Comparison of ENCODE assay signal across 11 mouse cellular contexts in genomic region chr4:139110858-139111257, GRCm38 (mm10). TPM values are rescaled to one million over a fixed set of nuclear protein-coding genes. Genes with fewer than 3 reads are reported as not detected.
A peak's percentile ranks its signal among the peaks of the same experiment; 100 is the strongest.
DNase-seq lines count a peak whose midpoint lies in the region; ATAC-seq lines count a peak whose summit lies in the region.
"Had no signal": no experiment of that assay in that cellular context is flagged by ENCODE, and none has a peak within 500 bp of the region (broad histone marks: within the 10 kb centered on the region; RNA-seq: fewer than 3 reads in every experiment).

No protein-coding gene starts in this region.

- H3K9ac ChIP-seq in hindbrain, embryonic 15.5 days, result no peak overlapping the region
- H3K9ac ChIP-seq in hindbrain, embryonic 12.5 days, result no peak overlapping the region
- 0 out of 2 replicates have a peak overlapping the region, but pooled peaks have one; percentile 5 for H3K9ac ChIP-seq in intestine, embryonic 15.5 days
- H3K9ac ChIP-seq in liver, embryonic 12.5 days, result no peak overlapping the region

- H3K36me3 ChIP-seq in hindbrain, embryonic 15.5 days, result no peaks in the 10 kb centered on the region
- no peaks in the 10 kb centered on the region for H3K36me3 ChIP-seq in hindbrain, embryonic 12.5 days
- H3K36me3 ChIP-seq in embryonic facial prominence, embryonic 10.5 days (replicated peaks), result 0 out of 2 replicates have a peak, but pooled peaks cover 6% of the 10 kb centered on the region
- no peaks in the 10 kb centered on the region for H3K36me3 ChIP-seq in intestine, embryonic 15.5 days
- H3K36me3 ChIP-seq in liver, embryonic 12.5 days, result peaks cover 11% of the 10 kb centered on the region

- 76% methylated on average over 3 of the region's 3 CpGs for WGBS in hindbrain, embryonic 15.5 days
- 73% methylated on average over 3 of the region's 3 CpGs for WGBS in hindbrain, embryonic 12.5 days
- WGBS in embryonic facial prominence, embryonic 10.5 days, result 75% methylated on average over 3 of the region's 3 CpGs
- WGBS in intestine, embryonic 15.5 days, result 50% methylated on average over 3 of the region's 3 CpGs
- WGBS in liver, embryonic 12.5 days (ENCODE audit: insufficient replicate concordance), result 26% methylated on average over 3 of the region's 3 CpGs

- H3K4me3 ChIP-seq in hindbrain, embryonic 15.5 days, result no peak overlapping the region
- no peak overlapping the region for H3K4me3 ChIP-seq in hindbrain, embryonic 12.5 days
- no peak overlapping the region for H3K4me3 ChIP-seq in embryonic facial prominence, embryonic 10.5 days
- H3K4me3 ChIP-seq in intestine, embryonic 15.5 days (replicated peaks), result no peak overlapping the region
- no peak overlapping the region for H3K4me3 ChIP-seq in liver, embryonic 12.5 days

- peak overlapping the region; percentile 45; the same call in 1 of the 2 replicates for H3K27ac ChIP-seq in hindbrain, embryonic 15.5 days (replicated peaks)
- H3K27ac ChIP-seq in hindbrain, embryonic 12.5 days, result no peak overlapping the region
- H3K27ac ChIP-seq in embryonic facial prominence, embryonic 10.5 days (replicated peaks), result peak overlapping the region; percentile 12; the same call in 1 of the 2 replicates
- peak overlapping the region; percentile 60 for H3K27ac ChIP-seq in intestine, embryonic 15.5 days
- peak overlapping the region; percentile 53 for H3K27ac ChIP-seq in liver, embryonic 12.5 days

- DNase-seq in embryonic facial prominence, embryonic 10.5 days (ENCODE audit: low spot score), result no peak
- DNase-seq in right cerebral cortex, postnatal 10 days (ENCODE audit: low spot score in 2 of 2), result no peak
- no peak for DNase-seq in urinary bladder, postnatal 14 days (ENCODE audit: low spot score)
- DNase-seq: heart, adult 11 months; right cerebral cortex, postnatal 25 days; thymus, postnatal 25 days had no signal

- no peak overlapping the region for H3K4me2 ChIP-seq in hindbrain, embryonic 15.5 days
- H3K4me2 ChIP-seq in hindbrain, embryonic 12.5 days (replicated peaks), result no peak overlapping the region
- peak overlapping the region; percentile 26; the same call in 1 of the 2 replicates for H3K4me2 ChIP-seq in intestine, embryonic 15.5 days (replicated peaks)
- peak overlapping the region; percentile 19; the same call in 1 of the 2 replicates for H3K4me2 ChIP-seq in liver, embryonic 12.5 days

- no peaks in the 10 kb centered on the region for H3K27me3 ChIP-seq in hindbrain, embryonic 15.5 days
- H3K27me3 ChIP-seq in hindbrain, embryonic 12.5 days, result no peaks in the 10 kb centered on the region
- no peaks in the 10 kb centered on the region for H3K27me3 ChIP-seq in embryonic facial prominence, embryonic 10.5 days (replicated peaks; ENCODE audit: low read depth, poor library complexity, severe bottlenecking)
- H3K27me3 ChIP-seq in intestine, embryonic 15.5 days (replicated peaks), result no peaks in the 10 kb centered on the region
- no peaks in the 10 kb centered on the region for H3K27me3 ChIP-seq in liver, embryonic 12.5 days (replicated peaks)

- ATAC-seq in hindbrain, embryonic 15.5 days (ENCODE audit: low FRiP score, low read depth), result no peak
- ATAC-seq in hindbrain, embryonic 12.5 days (ENCODE audit: low FRiP score), result no peak
- ATAC-seq in intestine, embryonic 15.5 days, result no peak
- no peak for ATAC-seq in liver, embryonic 12.5 days
- ATAC-seq in megakaryocyte, adult 5-6 weeks (ENCODE audit: poor library complexity, severe bottlenecking), result no peak

- peaks cover 9% of the 10 kb centered on the region for H3K4me1 ChIP-seq in hindbrain, embryonic 15.5 days (replicated peaks)
- peaks cover 14% of the 10 kb centered on the region for H3K4me1 ChIP-seq in hindbrain, embryonic 12.5 days
- peaks cover 47% of the 10 kb centered on the region for H3K4me1 ChIP-seq in embryonic facial prominence, embryonic 10.5 days
- H3K4me1 ChIP-seq in intestine, embryonic 15.5 days (replicated peaks), result peaks cover 34% of the 10 kb centered on the region
- peaks cover 58% of the 10 kb centered on the region for H3K4me1 ChIP-seq in liver, embryonic 12.5 days

- H3K9me3 ChIP-seq in hindbrain, embryonic 15.5 days, result no peaks in the 10 kb centered on the region
- no peaks in the 10 kb centered on the region for H3K9me3 ChIP-seq in hindbrain, embryonic 12.5 days (replicated peaks)
- H3K9me3 ChIP-seq in embryonic facial prominence, embryonic 10.5 days, result no peaks in the 10 kb centered on the region
- no peaks in the 10 kb centered on the region for H3K9me3 ChIP-seq in intestine, embryonic 15.5 days
- H3K9me3 ChIP-seq in liver, embryonic 12.5 days (replicated peaks), result no peaks in the 10 kb centered on the region

RNA-seq across cellular contexts. Expression of gene Nbl1, which starts 18.1 kb away (rescaled TPM):
- polyA plus RNA-seq in hindbrain, embryonic 15.5 days (2015; fragmentation: Nextera tagmentation; extraction: Ambion mirVana), result 53.9 and 55.2 TPM in 2 replicates
- 54.8 and 56.1 TPM in 2 replicates for polyA plus RNA-seq in hindbrain, embryonic 12.5 days (2016; fragmentation: Nextera tagmentation; extraction: Ambion mirVana)
- polyA plus RNA-seq in embryonic facial prominence, embryonic 10.5 days (2016; fragmentation: Nextera tagmentation; extraction: Ambion mirVana), result 51.7 and 80.8 TPM in 2 replicates
- polyA plus RNA-seq in intestine, embryonic 15.5 days (2015; fragmentation: Nextera tagmentation; extraction: Ambion mirVana), result 49.5 and 49.9 TPM in 2 replicates
- 2.1 and 2.5 TPM in 2 replicates for polyA plus RNA-seq in liver, embryonic 12.5 days (2016; fragmentation: Nextera tagmentation; extraction: Ambion mirVana)
- total RNA-seq in megakaryocyte, adult 5-6 weeks (2015), result not detected in 2 replicates
- 0.15 TPM in 1 of 2 replicates, not detected in the other for total RNA-seq in megakaryocyte, adult 5-6 weeks (2017)

RNA-seq across cellular contexts. Expression of gene Minos1, which starts 20.1 kb away (rescaled TPM):
- 351 and 416 TPM in 2 replicates for polyA plus RNA-seq in hindbrain, embryonic 15.5 days (2015; fragmentation: Nextera tagmentation; extraction: Ambion mirVana)
- polyA plus RNA-seq in hindbrain, embryonic 12.5 days (2016; fragmentation: Nextera tagmentation; extraction: Ambion mirVana), result 376 and 407 TPM in 2 replicates
- 431 and 444 TPM in 2 replicates for polyA plus RNA-seq in embryonic facial prominence, embryonic 10.5 days (2016; fragmentation: Nextera tagmentation; extraction: Ambion mirVana)
- 640 and 702 TPM in 2 replicates for polyA plus RNA-seq in intestine, embryonic 15.5 days (2015; fragmentation: Nextera tagmentation; extraction: Ambion mirVana)
- 401 and 406 TPM in 2 replicates for polyA plus RNA-seq in liver, embryonic 12.5 days (2016; fragmentation: Nextera tagmentation; extraction: Ambion mirVana)
- 318 and 395 TPM in 2 replicates for total RNA-seq in megakaryocyte, adult 5-6 weeks (2015)
- total RNA-seq in megakaryocyte, adult 5-6 weeks (2017), result 120 and 123 TPM in 2 replicates

RNA-seq across cellular contexts. Expression of gene Htr6, which starts 35.5 kb away (rescaled TPM):
- 0.43 and 0.83 TPM in 2 replicates for polyA plus RNA-seq in hindbrain, embryonic 15.5 days (2015; fragmentation: Nextera tagmentation; extraction: Ambion mirVana)
- polyA plus RNA-seq in hindbrain, embryonic 12.5 days (2016; fragmentation: Nextera tagmentation; extraction: Ambion mirVana), result 0.20 TPM in 1 of 2 replicates, not detected in the other
- 0.23 and 0.26 TPM in 2 replicates for polyA plus RNA-seq in embryonic facial prominence, embryonic 10.5 days (2016; fragmentation: Nextera tagmentation; extraction: Ambion mirVana)
- 0.14 and 0.18 TPM in 2 replicates for polyA plus RNA-seq in intestine, embryonic 15.5 days (2015; fragmentation: Nextera tagmentation; extraction: Ambion mirVana)
- polyA plus RNA-seq in liver, embryonic 12.5 days (2016; fragmentation: Nextera tagmentation; extraction: Ambion mirVana), result 0.10 TPM in 1 of 2 replicates, not detected in the other
- total RNA-seq in megakaryocyte, adult 5-6 weeks (2015), result not detected in 2 replicates
- total RNA-seq in megakaryocyte, adult 5-6 weeks (2017), result not detected in 2 replicates

Comparison
In these comparisons a context has a peak if more than half of its experiments do, and no peak if none do; other contexts are left out.
1. H3K4me2 ChIP-seq: peak in intestine, embryonic 15.5 days (single experiment) and liver, embryonic 12.5 days (single experiment); none in hindbrain, embryonic 15.5 days (single experiment) and hindbrain, embryonic 12.5 days (single experiment).
2. RNA of gene Nbl1, which starts 18.1 kb away (polyA plus RNA-seq): 51.7 to 80.8 TPM in embryonic facial prominence, embryonic 10.5 days, 54.8 to 56.1 TPM in hindbrain, embryonic 12.5 days, 53.9 to 55.2 TPM in hindbrain, embryonic 15.5 days and 49.5 to 49.9 TPM in intestine, embryonic 15.5 days; 2.1 to 2.5 TPM in liver, embryonic 12.5 days; every median in the first group is over 10 times any median in the second.